Mouse (Mus musculus): ENCODE measurements around the gene Hist2h2ab. TPM values are rescaled to one million over a fixed set of nuclear protein-coding genes. Genes with fewer than 3 reads are reported as not detected.
A peak's percentile ranks its signal among the peaks of the same experiment; 100 is the strongest.
"Not testable (repeated sequence)": the region's sequence is repeated elsewhere in the genome, so short reads cannot be mapped to it uniquely, and the experiment has no call there.

Gene Hist2h2ab
- total and polyA plus RNA-seq, 3 experiments, result 1.1 to 31.4 TPM; not detected in 1

- no peak for TF ChIP-seq ZKSCAN1 (IDR thresholded peaks at IDR 0.05; ENCODE audit: borderline replicate concordance, low read depth, low read length)
Observed at GRCm38 (mm10) chr3:96173185-96173584, 46.5 kb upstream of the Hist2h2ab start (continued).

- H3K9ac ChIP-seq (ENCODE audit: insufficient read depth, low read depth); H3K9me3 ChIP-seq (replicated peaks; ENCODE audit: low read length); H3K27ac ChIP-seq (ENCODE audit: insufficient read depth, low read depth); H3K27me3 ChIP-seq (replicated peaks); in situ Hi-C loops (cut with MboI; ENCODE audit: low pct_ligation_motif_present, low pct_unique_long_range_greater_than_20kb, low sequenced_read_pairs); DNase-seq (ENCODE audit: extremely low read depth); dilution Hi-C loops (cut with MboI; ENCODE audit: extremely low pct_ligation_motif_present, extremely low pct_unique_long_range_greater_than_20kb, low sequenced_read_pairs): not testable (repeated sequence)
- H3K79me2 ChIP-seq (replicated peaks; ENCODE audit: control insufficient read depth, extremely low read depth, insufficient read depth, poor library complexity, severe bottlenecking), result peaks cover 37% of the 10 kb centered on the region
- H3K4me1 ChIP-seq (ENCODE audit: control insufficient read depth in 1 of 2, insufficient read depth in 2 of 2), result peaks cover 8 to 43% of the 10 kb centered on the region in 2 experiments
- 0 out of 2 replicates have a peak overlapping the region, but pooled peaks have one; percentile 52 for H3K4me2 ChIP-seq (ENCODE audit: insufficient read depth, low read depth, poor library complexity, severe bottlenecking)
- H3K4me3 ChIP-seq (replicated peaks in 1 of 3; ENCODE audit: low read depth in 2 of 3, low read length in 2 of 3, poor library complexity in 1 of 3), result peak overlapping the region in 1 of 3 experiments; percentile 43
- H3K36me3 ChIP-seq (replicated peaks in 1 of 2; ENCODE audit: control insufficient read depth in 1 of 2, insufficient read depth in 1 of 2, low read length in 1 of 2), result peaks cover 43 to 63% of the 10 kb centered on the region in 2 experiments
Observed at GRCm38 (mm10) chr3:96174042-96174441, 45.6 kb upstream of the Hist2h2ab start.

GRCm38 (mm10) chr3:96175251-96175650 is 44.4 kb upstream of the Hist2h2ab start:
- H3K27me3 ChIP-seq (replicated peaks), result no peaks in the 10 kb centered on the region
- H3K36me3 ChIP-seq (replicated peaks in 1 of 2; ENCODE audit: control insufficient read depth in 1 of 2, insufficient read depth in 1 of 2, low read length in 1 of 2), result peaks cover 43 to 57% of the 10 kb centered on the region in 2 experiments
- dilution Hi-C loops (cut with MboI; ENCODE audit: extremely low pct_ligation_motif_present, extremely low pct_unique_long_range_greater_than_20kb, low sequenced_read_pairs) (no loop called here), in situ Hi-C loops (cut with MboI; ENCODE audit: low pct_ligation_motif_present, low pct_unique_long_range_greater_than_20kb, low sequenced_read_pairs) (no loop called here)
- H3K4me1 ChIP-seq (ENCODE audit: control insufficient read depth in 1 of 2, insufficient read depth in 2 of 2), result peaks cover 8 to 38% of the 10 kb centered on the region in 2 experiments
- no peak for TF ChIP-seq MAX (IDR thresholded peaks at IDR 0.05; ENCODE audit: low read length)
- no peak for TF ChIP-seq JUN (IDR thresholded peaks at IDR 0.05; ENCODE audit: insufficient read depth, low read depth, low read length)
- TF ChIP-seq ZKSCAN1 (IDR thresholded peaks at IDR 0.05; ENCODE audit: borderline replicate concordance, low read depth, low read length), result no peak
- TF ChIP-seq POLR2AphosphoS2 (IDR thresholded peaks at IDR 0.05; ENCODE audit: low read depth, low read length), result no peak
- no peak for TF ChIP-seq NELFE (IDR thresholded peaks at IDR 0.05; ENCODE audit: low read depth, low read length)
- TF ChIP-seq POLR2A (IDR thresholded peaks at IDR 0.05; ENCODE audit: low read depth, low read length), result no peak
- no peak for TF ChIP-seq NRF1 (IDR thresholded peaks at IDR 0.05; ENCODE audit: low read depth, low read length)
- no peak for TF ChIP-seq USF2 (conservative IDR thresholded peaks at IDR 0.05; ENCODE audit: low read depth, low read length)
- no peak for TF ChIP-seq EP300 (IDR thresholded peaks at IDR 0.05; ENCODE audit: low read length)
- no peak for TF ChIP-seq RCOR1 (conservative IDR thresholded peaks at IDR 0.05; ENCODE audit: low read depth, low read length)
- TF ChIP-seq ZC3H11A (IDR thresholded peaks at IDR 0.05; ENCODE audit: low read depth, low read length), result no peak
- TF ChIP-seq RAD21 (IDR thresholded peaks at IDR 0.05; ENCODE audit: low read depth, low read length), result no peak
- peaks cover 37% of the 10 kb centered on the region for H3K79me2 ChIP-seq (replicated peaks; ENCODE audit: control insufficient read depth, extremely low read depth, insufficient read depth, poor library complexity, severe bottlenecking)
- H3K4me3 ChIP-seq (replicated peaks in 1 of 3; ENCODE audit: low read depth in 2 of 3, low read length in 2 of 3, poor library complexity in 1 of 3), result no peak overlapping the region
- H3K27ac ChIP-seq (ENCODE audit: insufficient read depth, low read depth), result no peak overlapping the region
- no peak overlapping the region for H3K9ac ChIP-seq (ENCODE audit: insufficient read depth, low read depth)
- no peak overlapping the region for H3K4me2 ChIP-seq (ENCODE audit: insufficient read depth, low read depth, poor library complexity, severe bottlenecking)
- H3K9me3 ChIP-seq (replicated peaks; ENCODE audit: low read length), result no peaks in the 10 kb centered on the region
- no peak for DNase-seq (ENCODE audit: extremely low read depth)

GRCm38 (mm10) chr3:96178427-96178826 is 41.2 kb upstream of the Hist2h2ab start:
- in situ Hi-C loops (cut with MboI; ENCODE audit: low pct_ligation_motif_present, low pct_unique_long_range_greater_than_20kb, low sequenced_read_pairs) (no loop called here), dilution Hi-C loops (cut with MboI; ENCODE audit: extremely low pct_ligation_motif_present, extremely low pct_unique_long_range_greater_than_20kb, low sequenced_read_pairs) (no loop called here)
- peaks cover 13 to 46% of the 10 kb centered on the region in 2 experiments for H3K4me1 ChIP-seq (ENCODE audit: control insufficient read depth in 1 of 2, insufficient read depth in 2 of 2)
- H3K79me2 ChIP-seq (replicated peaks; ENCODE audit: control insufficient read depth, extremely low read depth, insufficient read depth, poor library complexity, severe bottlenecking), result peaks cover 23% of the 10 kb centered on the region
- no peaks in the 10 kb centered on the region for H3K9me3 ChIP-seq (replicated peaks; ENCODE audit: low read length)
- H3K27me3 ChIP-seq (replicated peaks), result no peaks in the 10 kb centered on the region
- no peak overlapping the region for H3K27ac ChIP-seq (ENCODE audit: insufficient read depth, low read depth)
- no peak overlapping the region for H3K4me2 ChIP-seq (ENCODE audit: insufficient read depth, low read depth, poor library complexity, severe bottlenecking)
- no peak for DNase-seq (ENCODE audit: extremely low read depth)
- TF ChIP-seq POLR2AphosphoS2 (IDR thresholded peaks at IDR 0.05; ENCODE audit: low read depth, low read length), result peak; percentile 60; the same call in 1 of the 2 replicates
- TF ChIP-seq ZKSCAN1 (IDR thresholded peaks at IDR 0.05; ENCODE audit: borderline replicate concordance, low read depth, low read length), result no peak
- H3K4me3 ChIP-seq (replicated peaks in 1 of 3; ENCODE audit: low read depth in 2 of 3, low read length in 2 of 3, poor library complexity in 1 of 3), result no peak overlapping the region
- peaks cover 40 to 55% of the 10 kb centered on the region in 2 experiments for H3K36me3 ChIP-seq (replicated peaks in 1 of 2; ENCODE audit: control insufficient read depth in 1 of 2, insufficient read depth in 1 of 2, low read length in 1 of 2)
- no peak overlapping the region for H3K9ac ChIP-seq (ENCODE audit: insufficient read depth, low read depth)

Data from CH12.LX (cell line).